Mouse (Mus musculus): ENCODE results near the gene Nphp1.

DNA sequence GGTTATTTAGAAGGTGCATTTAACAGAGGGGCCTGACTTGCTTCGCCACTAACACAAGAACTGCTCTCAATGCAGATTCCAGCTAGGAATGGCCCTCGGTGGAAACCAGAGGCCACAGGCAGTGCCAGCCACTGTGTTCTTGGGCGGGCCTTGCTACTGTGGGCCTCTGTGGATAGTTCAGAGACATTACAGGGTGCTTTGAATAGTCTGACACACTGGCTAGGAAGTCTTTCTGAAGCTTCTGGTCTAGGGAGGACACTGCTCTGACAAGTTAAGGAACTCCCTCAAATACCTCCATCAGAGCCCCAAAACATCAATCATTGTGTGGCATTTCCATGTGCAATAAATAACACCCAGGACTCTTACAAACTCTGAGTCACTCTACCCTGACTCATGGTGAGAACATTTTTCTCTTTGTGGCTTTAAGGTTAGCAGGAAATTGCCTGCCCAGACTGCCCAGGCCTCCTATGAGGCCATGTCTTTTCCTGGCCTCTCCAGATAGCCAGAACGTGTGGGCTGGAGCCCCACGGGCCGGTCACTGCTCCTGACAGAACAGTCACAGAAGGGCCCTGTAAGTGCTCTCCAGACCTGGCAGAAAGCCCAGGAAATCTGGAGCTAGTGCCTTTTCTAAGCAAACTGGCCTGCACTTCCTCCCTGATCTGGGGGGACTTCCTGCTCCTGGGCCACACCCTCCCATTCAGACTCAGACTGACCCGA is 66.4 kb downstream of the Nphp1 start:
- TF ChIP-seq EP300 (IDR thresholded peaks at IDR 0.05) (peak; percentile 93), CTCF (IDR thresholded peaks at IDR 0.05) (no peak)
